In genomic region chr5:36829913-36830879, GRCm38 (mm10) we compare ENCODE assay signal across 8 mouse cellular contexts. TPM values are rescaled to one million over a fixed set of nuclear protein-coding genes. Genes with fewer than 3 reads are reported as not detected.
DNase-seq lines count a peak whose midpoint lies in the region; ATAC-seq and TF ChIP-seq lines count a peak whose summit lies in the region.

TSS of gene Man2b2 (minus strand) at chr5:36830653.

- H3K27me3 ChIP-seq in MEL (ENCODE audit: control insufficient read depth in 1 of 2, insufficient read depth in 2 of 2, low read length in 2 of 2) = no peaks in the 10 kb centered on the region
- H3K27me3 ChIP-seq in hindbrain, embryonic 10.5 days (ENCODE audit: insufficient read depth, poor library complexity, severe bottlenecking) = no peaks in the 10 kb centered on the region
- H3K27me3 ChIP-seq in lung, postnatal 0 days (replicated peaks; ENCODE audit: insufficient read depth, low read length) = no peaks in the 10 kb centered on the region

- 5% methylated on average over 46 of the region's 46 CpGs for WGBS in hindbrain, embryonic 10.5 days
- WGBS in lung, postnatal 0 days = 4% methylated on average over 45 of the region's 46 CpGs

- peaks cover 0 to 13% of the 10 kb centered on the region in 2 experiments; a peak in 2 of 4 replicates for H3K4me1 ChIP-seq in MEL (ENCODE audit: control insufficient read depth in 1 of 2, insufficient read depth in 2 of 2, low read length in 2 of 2)
- H3K4me1 ChIP-seq in hindbrain, embryonic 10.5 days (replicated peaks) = peaks cover 19% of the 10 kb centered on the region
- peaks cover 4% of the 10 kb centered on the region for H3K4me1 ChIP-seq in lung, postnatal 0 days (ENCODE audit: insufficient read depth, low read depth, low read length)

- no peaks in the 10 kb centered on the region for H3K9me3 ChIP-seq in MEL (replicated peaks; ENCODE audit: insufficient read depth, low read length)
- H3K9me3 ChIP-seq in hindbrain, embryonic 10.5 days = no peaks in the 10 kb centered on the region
- H3K9me3 ChIP-seq in lung, postnatal 0 days (ENCODE audit: low read length) = no peaks in the 10 kb centered on the region

- peak; percentile 72 for ATAC-seq in frontal cortex, adult (ENCODE audit: low TSS enrichment)
- peak; percentile 98 for ATAC-seq in lung, postnatal 0 days

- H3K36me3 ChIP-seq in MEL (ENCODE audit: control insufficient read depth in 1 of 2, insufficient read depth in 2 of 2, low read length in 2 of 2) = peaks cover 2 to 3% of the 10 kb centered on the region in 2 experiments; a peak in 1 of 4 replicates
- H3K36me3 ChIP-seq in hindbrain, embryonic 10.5 days = peaks cover 27% of the 10 kb centered on the region
- H3K36me3 ChIP-seq in lung, postnatal 0 days (ENCODE audit: insufficient read depth, low read length) = no peaks in the 10 kb centered on the region

- peak within 1 kb of the TSS; percentile 94 for H3K4me2 ChIP-seq in lung, postnatal 0 days (replicated peaks; ENCODE audit: low read depth, low read length)

- peak in 1 of 2 experiments; percentile 37; a peak in 1 of 4 replicates for TF ChIP-seq EP300 in MEL (IDR thresholded peaks at IDR 0.05; ENCODE audit: low read depth in 1 of 2, low read length in 2 of 2)
- TF ChIP-seq EP300 in lung, postnatal 0 days (IDR thresholded peaks at IDR 0.05) = no peak

- peak; percentile 67 for TF ChIP-seq RAD21 in MEL (IDR thresholded peaks at IDR 0.05; ENCODE audit: low read depth, low read length)

- peak within 1 kb of the TSS; percentile 30 for H3K27ac ChIP-seq in MEL (ENCODE audit: control insufficient read depth, low read depth, low read length)
- peak within 1 kb of the TSS; percentile 88 for H3K27ac ChIP-seq in hindbrain, embryonic 10.5 days
- H3K27ac ChIP-seq in lung, postnatal 0 days (ENCODE audit: low read length) = no peak within 1 kb of the TSS

- TF ChIP-seq POLR2A in MEL (IDR thresholded peaks at IDR 0.05; ENCODE audit: control insufficient read depth in 1 of 2, insufficient read depth in 1 of 2, low read depth in 1 of 2, low read length in 2 of 2, poor library complexity in 1 of 2) = peak; percentile 72 to 80

- peak within 1 kb of the TSS; percentile 93 for H3K9ac ChIP-seq in MEL (ENCODE audit: control insufficient read depth, low read depth, low read length, poor library complexity, severe bottlenecking)
- H3K9ac ChIP-seq in lung, postnatal 0 days (replicated peaks; ENCODE audit: low read depth) = peak within 1 kb of the TSS; percentile 54

- no peaks in the 10 kb centered on the region; the same call in 1 of the 2 replicates for H3K79me2 ChIP-seq in MEL (ENCODE audit: control insufficient read depth, insufficient read depth, low read length, poor library complexity)

- H3K4me3 ChIP-seq in MEL (ENCODE audit: control insufficient read depth in 1 of 2, insufficient read depth in 1 of 2, low read depth in 2 of 2, low read length in 2 of 2) = peak within 1 kb of the TSS; percentile 86 to 92
- peak within 1 kb of the TSS; percentile 77 for H3K4me3 ChIP-seq in hindbrain, embryonic 10.5 days
- H3K4me3 ChIP-seq in lung, postnatal 0 days (ENCODE audit: low read depth, low read length) = peak within 1 kb of the TSS; percentile 63

- TF ChIP-seq CTCF in MEL (IDR thresholded peaks at IDR 0.05 in 2 of 3, conservative IDR thresholded peaks at IDR 0.05 in 1 of 3; ENCODE audit: control insufficient read depth in 1 of 3, insufficient read depth in 1 of 3, low read depth in 2 of 3, low read length in 3 of 3, poor library complexity in 1 of 3, severe bottlenecking in 1 of 3) = peak in 2 of 3 experiments; percentile 98 to 100
- TF ChIP-seq CTCF in lung, postnatal 0 days (IDR thresholded peaks at IDR 0.05) = peak; percentile 100

- DNase-seq in MEL (ENCODE audit: low read depth, low spot score) = peak; percentile 95
- DNase-seq in cerebellum, adult 8-10 months = peak; percentile 90
- peak; percentile 95 for DNase-seq in hindbrain, embryonic 10.5 days (ENCODE audit: low spot score)
- peak; percentile 91 for DNase-seq in layer of hippocampus, adult 9-11 months
- DNase-seq in lung, postnatal 0 days (ENCODE audit: low spot score) = peak; percentile 89
- peak; percentile 94 for DNase-seq in ovary, postnatal 14 days (ENCODE audit: low spot score)
- DNase-seq in thymus, postnatal 14 days = peak; percentile 92

TF ChIP-seq in MEL, 35 proteins besides CTCF, POLR2A, EP300 and RAD21:
- no peak for TF ChIP-seq CHD1 (IDR thresholded peaks at IDR 0.05; ENCODE audit: low read depth, low read length)
- no peak for TF ChIP-seq MAFK (IDR thresholded peaks at IDR 0.05; ENCODE audit: borderline replicate concordance, low read depth, low read length)
- TF ChIP-seq MXI1 (IDR thresholded peaks at IDR 0.05; ENCODE audit: low read depth, low read length) = peak; percentile 75
- peak; percentile 57 for TF ChIP-seq ZC3H11A (IDR thresholded peaks at IDR 0.05; ENCODE audit: low read depth, low read length)
- peak; percentile 61 for TF ChIP-seq USF1 (IDR thresholded peaks at IDR 0.05; ENCODE audit: low read depth, low read length)
- no peak for TF ChIP-seq UBTF (IDR thresholded peaks at IDR 0.05; ENCODE audit: borderline replicate concordance, insufficient read depth, low read depth, low read length)
- 0 out of 2 replicates have a peak, but pooled peaks have one; percentile 22 for TF ChIP-seq TBP (IDR thresholded peaks at IDR 0.05; ENCODE audit: low read depth, low read length)
- TF ChIP-seq POLR2AphosphoS5 (IDR thresholded peaks at IDR 0.05; ENCODE audit: borderline replicate concordance, low read depth, low read length) = no peak
- TF ChIP-seq BHLHE40 (IDR thresholded peaks at IDR 0.05; ENCODE audit: borderline replicate concordance, low read depth, low read length) = peak; percentile 57; the same call in 1 of the 2 replicates
- peak; percentile 82 for TF ChIP-seq SMC3 (IDR thresholded peaks at IDR 0.05; ENCODE audit: low read depth, low read length)
- TF ChIP-seq TAL1 (IDR thresholded peaks at IDR 0.05; ENCODE audit: low read length) = no peak
- TF ChIP-seq POLR2AphosphoS2 (IDR thresholded peaks at IDR 0.05; ENCODE audit: low read length) = no peak
- peak; percentile 57; the same call in 1 of the 2 replicates for TF ChIP-seq ZMIZ1 (IDR thresholded peaks at IDR 0.05; ENCODE audit: low read depth, low read length)
- peak; percentile 86; the same call in 1 of the 2 replicates for TF ChIP-seq MAZ (IDR thresholded peaks at IDR 0.05; ENCODE audit: low read depth, low read length)
- peak; percentile 85 for TF ChIP-seq HCFC1 (IDR thresholded peaks at IDR 0.05; ENCODE audit: low read depth, low read length)
- TF ChIP-seq USF2 (IDR thresholded peaks at IDR 0.05; ENCODE audit: borderline replicate concordance in 1 of 2, insufficient read depth in 1 of 2, low read depth in 1 of 2, low read length in 2 of 2) = no peak
- peak; percentile 88 for TF ChIP-seq MYC (IDR thresholded peaks at IDR 0.05; ENCODE audit: low read depth, low read length)
- TF ChIP-seq MEF2A (IDR thresholded peaks at IDR 0.05; ENCODE audit: extremely low read depth, insufficient replicate concordance, low read depth, low read length, poor library complexity, severe bottlenecking) = no peak
- TF ChIP-seq GATA1 (IDR thresholded peaks at IDR 0.05; ENCODE audit: low read depth, low read length) = peak; percentile 57; the same call in 1 of the 2 replicates
- no peak for TF ChIP-seq GABPA (IDR thresholded peaks at IDR 0.05; ENCODE audit: low read depth, low read length)
- peak; percentile 33; the same call in 1 of the 2 replicates for TF ChIP-seq ETS1 (IDR thresholded peaks at IDR 0.05; ENCODE audit: low read depth, low read length)
- no peak for TF ChIP-seq ZKSCAN1 (IDR thresholded peaks at IDR 0.05; ENCODE audit: low read depth, low read length)
- no peak; the same call in 1 of the 2 replicates for TF ChIP-seq RCOR1 (IDR thresholded peaks at IDR 0.05; ENCODE audit: low read depth, low read length)
- TF ChIP-seq CHD2 (IDR thresholded peaks at IDR 0.05; ENCODE audit: low read length) = no peak
- TF ChIP-seq TCF12 (IDR thresholded peaks at IDR 0.05; ENCODE audit: low read depth, low read length) = peak; percentile 69
- TF ChIP-seq MAX (IDR thresholded peaks at IDR 0.05; ENCODE audit: low read length) = peak; percentile 82
- peak; percentile 27; the same call in 1 of the 2 replicates for TF ChIP-seq NRF1 (IDR thresholded peaks at IDR 0.05; ENCODE audit: insufficient read depth, low read depth, low read length, poor library complexity, severe bottlenecking)
- TF ChIP-seq MYB (IDR thresholded peaks at IDR 0.05; ENCODE audit: low read depth, low read length) = no peak
- peak; percentile 92 for TF ChIP-seq SIN3A (IDR thresholded peaks at IDR 0.05; ENCODE audit: low read length)
- TF ChIP-seq ZNF384 (IDR thresholded peaks at IDR 0.05; ENCODE audit: low read depth, low read length) = peak; percentile 55; the same call in 1 of the 2 replicates
- no peak for TF ChIP-seq E2F4 (IDR thresholded peaks at IDR 0.05; ENCODE audit: borderline replicate concordance, low read depth, low read length)
- no peak; the same call in 1 of the 2 replicates for TF ChIP-seq KAT2A (conservative IDR thresholded peaks at IDR 0.05; ENCODE audit: low read depth, low read length)
- TF ChIP-seq ELF1 (IDR thresholded peaks at IDR 0.05; ENCODE audit: low read depth, low read length) = peak; percentile 100
- TF ChIP-seq NELFE (IDR thresholded peaks at IDR 0.05; ENCODE audit: low read depth, low read length) = peak; percentile 80
- no peak for TF ChIP-seq JUND (IDR thresholded peaks at IDR 0.05; ENCODE audit: low read depth, low read length)

RNA-seq across cellular contexts. Expression of gene Man2b2, which starts in this region (rescaled TPM):
- total RNA-seq in MEL (2012; rRNA removed) = 9.3 and 11.4 TPM in 2 replicates
- polyA plus RNA-seq in MEL (2012; ENCODE audit: insufficient read depth in 1 of 2, insufficient read length in 2 of 2, low read depth in 1 of 2, low replicate concordance in 2 of 2, missing spikeins in 1 of 2) = 10 to 100 TPM in 1 of 2 experiments, not detected in 1; 37.1 TPM
- 16.6 and 17.7 TPM in 2 replicates for polyA plus RNA-seq in hindbrain, embryonic 10.5 days (2016; fragmentation: Nextera tagmentation; extraction: Ambion mirVana)
- 14.8 and 15.7 TPM in 2 replicates for polyA plus RNA-seq in lung, postnatal 0 days (2015; fragmentation: Nextera tagmentation; extraction: Ambion mirVana)
